Mouse (Mus musculus): Measurements from ENCODE around the gene A930004D18Rik. TPM values are rescaled to one million over a fixed set of nuclear protein-coding genes. Genes with fewer than 3 reads are reported as not detected.
A peak's percentile ranks its signal among the peaks of the same experiment; 100 is the strongest.

A930004D18Rik gene
- polyA plus RNA-seq, 1 experiment = 0.31 TPM

GRCm38 (mm10) chr2:18058146-18058708 lies 20.7 kb upstream of the A930004D18Rik start:
- Histone ChIP-seq H3K27me3 (ENCODE audit: control insufficient read depth, insufficient read depth, low read length, poor library complexity, severe bottlenecking) (peaks cover 2% of the 10 kb centered on the region; the same call in 1 of the 2 replicates), H3K4me1 (ENCODE audit: control insufficient read depth, insufficient read depth, low read length) (no peaks in the 10 kb centered on the region), H3K27ac (ENCODE audit: insufficient read depth, low read length) (peak overlapping the region; percentile 87; the same call in 1 of the 2 replicates), H3K36me3 (ENCODE audit: control insufficient read depth, insufficient read depth, low read length, poor library complexity, severe bottlenecking) (no peaks in the 10 kb centered on the region), H3K9ac (ENCODE audit: low read depth, poor library complexity, severe bottlenecking) (peak overlapping the region; percentile 80), H3K9me3 (replicated peaks; ENCODE audit: control insufficient read depth, insufficient read depth, low read length, poor library complexity, severe bottlenecking) (no peaks in the 10 kb centered on the region), H3K4me3 (ENCODE audit: low read depth, low read length) (no peak overlapping the region)
- TF ChIP-seq CTCF (IDR thresholded peaks at IDR 0.05; ENCODE audit: low read depth, low read length) = no peak
- no peak for TF ChIP-seq EP300 (IDR thresholded peaks at IDR 0.05; ENCODE audit: insufficient read depth, low read depth, low read length)
- no peak for TF ChIP-seq POLR2A (IDR thresholded peaks at IDR 0.05; ENCODE audit: insufficient read depth, low read length)

- no peak for TF ChIP-seq POLR2A (IDR thresholded peaks at IDR 0.05; ENCODE audit: insufficient read depth, low read length)
- no peak for TF ChIP-seq CTCF (IDR thresholded peaks at IDR 0.05; ENCODE audit: low read depth, low read length)
- no peak for TF ChIP-seq EP300 (IDR thresholded peaks at IDR 0.05; ENCODE audit: insufficient read depth, low read depth, low read length)
- Histone ChIP-seq H3K4me3 (ENCODE audit: low read depth, low read length) (peak overlapping the region; percentile 85), H3K4me1 (ENCODE audit: control insufficient read depth, insufficient read depth, low read length) (no peaks in the 10 kb centered on the region)
Measured at GRCm38 (mm10) chr2:18057336-18058145, 20.0 kb upstream of the A930004D18Rik start.

GRCm38 (mm10) chr2:18056786-18057255 lies 19.3 kb upstream of the A930004D18Rik start:
- Histone ChIP-seq H3K4me3 (ENCODE audit: low read depth, low read length) (peak overlapping the region; percentile 85), H3K9ac (ENCODE audit: low read depth, poor library complexity, severe bottlenecking) (peak overlapping the region; percentile 80), H3K4me1 (ENCODE audit: control insufficient read depth, insufficient read depth, low read length) (no peaks in the 10 kb centered on the region), H3K9me3 (replicated peaks; ENCODE audit: control insufficient read depth, insufficient read depth, low read length, poor library complexity, severe bottlenecking) (no peaks in the 10 kb centered on the region), H3K27me3 (ENCODE audit: control insufficient read depth, insufficient read depth, low read length, poor library complexity, severe bottlenecking) (peaks cover 2% of the 10 kb centered on the region; the same call in 1 of the 2 replicates), H3K27ac (ENCODE audit: insufficient read depth, low read length) (peak overlapping the region; percentile 87), H3K36me3 (ENCODE audit: control insufficient read depth, insufficient read depth, low read length, poor library complexity, severe bottlenecking) (no peaks in the 10 kb centered on the region)
- TF ChIP-seq POLR2A (IDR thresholded peaks at IDR 0.05; ENCODE audit: insufficient read depth, low read length) (no peak), CTCF (IDR thresholded peaks at IDR 0.05; ENCODE audit: low read depth, low read length) (no peak), EP300 (IDR thresholded peaks at IDR 0.05; ENCODE audit: insufficient read depth, low read depth, low read length) (no peak)

More at GRCm38 (mm10) chr2:18057336-18058145, 20.0 kb upstream of the A930004D18Rik start:
- Histone ChIP-seq H3K36me3 (ENCODE audit: control insufficient read depth, insufficient read depth, low read length, poor library complexity, severe bottlenecking) (no peaks in the 10 kb centered on the region), H3K9me3 (replicated peaks; ENCODE audit: control insufficient read depth, insufficient read depth, low read length, poor library complexity, severe bottlenecking) (no peaks in the 10 kb centered on the region), H3K9ac (ENCODE audit: low read depth, poor library complexity, severe bottlenecking) (peak overlapping the region; percentile 80), H3K27ac (ENCODE audit: insufficient read depth, low read length) (peak overlapping the region; percentile 87), H3K27me3 (ENCODE audit: control insufficient read depth, insufficient read depth, low read length, poor library complexity, severe bottlenecking) (peaks cover 2% of the 10 kb centered on the region; the same call in 1 of the 2 replicates)

- Histone ChIP-seq H3K4me3 (ENCODE audit: low read depth, low read length) (peak overlapping the region; percentile 81), H3K27me3 (ENCODE audit: control insufficient read depth, insufficient read depth, low read length, poor library complexity, severe bottlenecking) (peaks cover 4% of the 10 kb centered on the region; the same call in 1 of the 2 replicates), H3K4me1 (ENCODE audit: control insufficient read depth, insufficient read depth, low read length) (no peaks in the 10 kb centered on the region), H3K27ac (ENCODE audit: insufficient read depth, low read length) (peak overlapping the region; percentile 62), H3K36me3 (ENCODE audit: control insufficient read depth, insufficient read depth, low read length, poor library complexity, severe bottlenecking) (no peaks in the 10 kb centered on the region), H3K9ac (ENCODE audit: low read depth, poor library complexity, severe bottlenecking) (peak overlapping the region; percentile 80), H3K9me3 (replicated peaks; ENCODE audit: control insufficient read depth, insufficient read depth, low read length, poor library complexity, severe bottlenecking) (no peaks in the 10 kb centered on the region)
- TF ChIP-seq EP300 (IDR thresholded peaks at IDR 0.05; ENCODE audit: insufficient read depth, low read depth, low read length) (no peak; the same call in 1 of the 2 replicates), POLR2A (IDR thresholded peaks at IDR 0.05; ENCODE audit: insufficient read depth, low read length) (no peak), CTCF (IDR thresholded peaks at IDR 0.05; ENCODE audit: low read depth, low read length) (no peak)
Measured at GRCm38 (mm10) chr2:18055929-18056785, 18.6 kb upstream of the A930004D18Rik start.

- Histone ChIP-seq H3K9ac (ENCODE audit: low read depth, poor library complexity, severe bottlenecking) (peak within 1 kb of the TSS; percentile 80), H3K27ac (ENCODE audit: insufficient read depth, low read length) (peak within 1 kb of the TSS; percentile 62), H3K36me3 (ENCODE audit: control insufficient read depth, insufficient read depth, low read length, poor library complexity, severe bottlenecking) (no peaks in the 10 kb centered on the region), H3K4me1 (ENCODE audit: control insufficient read depth, insufficient read depth, low read length) (no peaks in the 10 kb centered on the region), H3K27me3 (ENCODE audit: control insufficient read depth, insufficient read depth, low read length, poor library complexity, severe bottlenecking) (peaks cover 6% of the 10 kb centered on the region; the same call in 1 of the 2 replicates), H3K9me3 (replicated peaks; ENCODE audit: control insufficient read depth, insufficient read depth, low read length, poor library complexity, severe bottlenecking) (no peaks in the 10 kb centered on the region), H3K4me3 (ENCODE audit: low read depth, low read length) (peak within 1 kb of the TSS; percentile 81)
- no peak for TF ChIP-seq EP300 (IDR thresholded peaks at IDR 0.05; ENCODE audit: insufficient read depth, low read depth, low read length)
- TF ChIP-seq CTCF (IDR thresholded peaks at IDR 0.05; ENCODE audit: low read depth, low read length) = no peak
- no peak for TF ChIP-seq POLR2A (IDR thresholded peaks at IDR 0.05; ENCODE audit: insufficient read depth, low read length)
Measured at GRCm38 (mm10) chr2:18055016-18055928, 17.7 kb upstream of the A930004D18Rik start, which contains the start of gene Mllt10. Gene Mllt10 (plus strand): TSS chr2:18055237.
